Mouse (Mus musculus) megakaryocyte, embryonic 14.5 days (primary cell): ENCODE data around the gene Id3. TPM values are rescaled to one million over a fixed set of nuclear protein-coding genes. Genes with fewer than 3 reads are reported as not detected.

Source experiments
- H3K27me3 ChIP-seq: replicated peaks from 2 replicates; pipeline ENCODE3; 2012; ENCODE audit warnings: inconsistent platforms
- H3K36me3 ChIP-seq: replicated peaks from 2 replicates; pipeline ENCODE3; 2012; ENCODE audit warnings: low read length, inconsistent platforms, mixed read lengths
- H3K4me1 ChIP-seq: 2 replicates; pipeline ENCODE4 v1.6.1; 2012; ENCODE audit warnings: inconsistent platforms
- H3K4me3 ChIP-seq: replicated peaks from 2 replicates; pipeline ENCODE3; 2012; ENCODE audit warnings: moderate library complexity, mild to moderate bottlenecking, inconsistent platforms
- H3K9me3 ChIP-seq: 2 replicates; pipeline ENCODE4 v1.6.1; 2012; ENCODE audit warnings: inconsistent platforms
- FLI1 ChIP-seq: IDR thresholded peaks from 2 replicates; pipeline ENCODE4 v1.6.1; 2012; ENCODE audit warnings: low read length, inconsistent platforms, mixed read lengths
- GATA1 ChIP-seq: IDR thresholded peaks from 3 replicates; pipeline ENCODE4 v1.6.1; 2012; ENCODE audit warnings: mixed read lengths, low read length, inconsistent platforms, borderline replicate concordance
- polyA plus RNA-seq: library from polyadenylated mRNA; stranded (reverse); fragments of >175 nt; gene quantifications from 2 replicates; pipeline ENCODE4 v1.2.3, GENCODE M21; 2012; ENCODE audit warnings: low replicate concordance; ENCODE audit not compliant: insufficient read depth

The Id3 gene
- polyA plus RNA-seq, 1 experiment: 13.8 TPM

DNA sequence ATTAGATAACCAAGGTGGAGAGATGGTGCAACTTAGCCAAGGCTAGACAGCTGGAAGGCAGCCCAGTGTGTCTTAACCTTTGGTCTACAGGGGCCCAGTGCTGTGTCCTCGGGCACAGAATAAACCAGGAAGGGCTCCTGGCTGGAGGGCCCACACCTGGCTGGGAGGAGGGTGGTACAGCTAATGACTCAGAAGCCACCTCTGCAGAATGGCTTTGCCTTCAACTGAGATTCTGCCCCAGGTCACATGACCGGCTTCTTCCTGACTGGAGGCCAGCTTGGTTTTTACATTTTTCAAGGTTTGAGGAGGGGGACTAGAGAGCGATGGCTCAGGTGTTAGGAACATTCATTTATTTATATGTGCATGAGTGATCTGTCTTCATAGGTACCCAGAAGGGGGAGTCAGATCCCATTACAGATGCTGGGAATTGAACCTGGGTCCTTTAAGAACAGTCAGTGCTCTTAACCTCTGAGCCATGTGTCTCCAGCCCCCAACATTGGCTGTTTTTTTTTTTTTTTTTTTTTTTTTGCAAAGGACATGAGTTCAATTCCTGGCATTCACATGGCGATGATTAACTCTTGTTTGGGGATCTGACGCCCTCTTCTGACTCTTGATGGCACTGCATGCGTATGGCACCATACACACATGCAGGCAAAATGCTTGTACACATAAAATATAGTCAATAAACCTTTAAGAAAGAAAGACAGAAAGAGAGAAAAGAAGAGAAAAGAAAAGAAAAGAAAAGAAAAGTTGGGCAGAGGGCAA, 45.9 kb downstream of the Id3 start:
- Histone ChIP-seq H3K9me3 (no peaks in the 10 kb centered on the region), H3K4me3 (no peak overlapping the region), H3K27me3 (no peaks in the 10 kb centered on the region), H3K36me3 (peaks cover 91% of the 10 kb centered on the region), H3K4me1 (peaks cover 29% of the 10 kb centered on the region)
- TF ChIP-seq GATA1: no peak
- TF ChIP-seq FLI1: no peak

DNA sequence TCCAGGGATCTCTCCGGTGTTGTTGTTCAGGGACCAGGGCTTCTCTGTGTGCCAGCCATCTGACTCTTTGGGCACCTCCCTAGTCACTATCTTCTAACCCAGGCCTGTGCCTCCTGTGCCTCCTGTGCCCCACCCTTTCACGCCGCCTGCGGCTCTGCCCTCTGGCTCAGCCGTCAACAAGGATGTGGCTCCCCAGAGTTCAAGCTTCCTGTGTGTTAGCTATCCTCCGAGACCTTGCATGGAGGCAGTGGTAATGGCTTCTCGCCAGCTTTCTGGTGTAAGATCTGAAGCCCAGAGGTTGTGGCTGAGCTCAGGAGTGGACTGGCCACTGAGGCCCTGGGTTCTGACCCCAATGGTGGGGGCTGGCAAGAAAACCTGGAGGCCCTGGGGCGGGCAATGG, 46.6 kb downstream of the Id3 start:
- Histone ChIP-seq H3K27me3 (no peaks in the 10 kb centered on the region), H3K4me3 (no peak overlapping the region), H3K36me3 (peaks cover 92% of the 10 kb centered on the region), H3K9me3 (no peaks in the 10 kb centered on the region), H3K4me1 (peaks cover 29% of the 10 kb centered on the region)
- TF ChIP-seq FLI1 (no peak), GATA1 (no peak)

- Histone ChIP-seq H3K4me3 (no peak overlapping the region), H3K27me3 (peaks cover 3% of the 10 kb centered on the region), H3K9me3 (no peaks in the 10 kb centered on the region), H3K36me3 (peaks cover 65% of the 10 kb centered on the region), H3K4me1 (peaks cover 14% of the 10 kb centered on the region)
- TF ChIP-seq GATA1 (no peak), FLI1 (no peak)
These were observed 50.3 kb downstream of the Id3 start for GRCm38 (mm10) chr4:136193571-136193970.

DNA sequence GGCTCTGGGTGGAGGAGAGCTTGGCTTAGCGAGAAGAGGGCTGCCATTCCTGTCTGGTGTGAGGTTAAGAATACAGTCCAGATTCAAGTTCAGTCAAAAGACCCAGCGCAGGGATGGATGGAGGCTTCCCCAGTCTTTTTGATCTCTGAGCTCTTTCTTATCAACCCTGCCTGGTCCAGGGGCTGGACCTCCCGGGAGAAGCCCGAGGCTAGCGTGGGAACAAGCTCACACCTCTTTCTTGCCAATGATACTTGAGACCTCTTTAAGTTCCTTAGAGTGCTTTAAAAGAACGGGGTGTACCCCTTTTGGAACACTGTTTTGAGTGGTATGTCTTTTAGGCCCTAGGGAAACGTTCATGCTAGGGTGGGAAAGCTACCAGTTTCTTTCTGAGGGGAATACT, 51.7 kb downstream of the Id3 start:
- peaks cover 5% of the 10 kb centered on the region for H3K4me1 ChIP-seq
- peaks cover 4% of the 10 kb centered on the region for H3K27me3 ChIP-seq

More for the DNA sequence above, 51.7 kb downstream of the Id3 start:
- no peak for TF ChIP-seq GATA1
- TF ChIP-seq FLI1: no peak
- Histone ChIP-seq H3K9me3 (no peaks in the 10 kb centered on the region), H3K36me3 (peaks cover 53% of the 10 kb centered on the region), H3K4me3 (no peak overlapping the region)

Other genes with a start within 250 kb of the Id3 start
- 1.3 and 4.9 TPM in 2 replicates for gene Cnr2, start 248.1 kb upstream of the Id3 start, polyA plus RNA-seq
- gene Fuca1, start 222.8 kb upstream of the Id3 start, polyA plus RNA-seq: 19.9 and 22.2 TPM in 2 replicates
- 27.0 and 31.8 TPM in 2 replicates for gene Hmgcl, start 197.0 kb upstream of the Id3 start, polyA plus RNA-seq
- gene Gale, start 179.8 kb upstream of the Id3 start, polyA plus RNA-seq: 71.2 and 91.8 TPM in 2 replicates
- 295 and 453 TPM in 2 replicates for gene Lypla2, start 170.9 kb upstream of the Id3 start, polyA plus RNA-seq
- 41.3 and 62.6 TPM in 2 replicates for gene Pithd1, start 156.2 kb upstream of the Id3 start, polyA plus RNA-seq
- gene Eloa, start 121.7 kb upstream of the Id3 start, polyA plus RNA-seq: 3.7 and 4.5 TPM in 2 replicates
- gene Rpl11, start 90.1 kb upstream of the Id3 start, polyA plus RNA-seq: 414 and 1,524 TPM in 2 replicates
- 10.5 and 25.7 TPM in 2 replicates for gene E2f2, start 28.9 kb downstream of the Id3 start, polyA plus RNA-seq
- gene Asap3, start 62.9 kb downstream of the Id3 start, polyA plus RNA-seq: not detected in 2 replicates
- gene Tcea3, start 104.2 kb downstream of the Id3 start, polyA plus RNA-seq: not detected in 2 replicates
- 1.9 and 3.7 TPM in 2 replicates for gene Zfp46, start 141.2 kb downstream of the Id3 start, polyA plus RNA-seq
- gene Hnrnpr, start 167.4 kb downstream of the Id3 start, polyA plus RNA-seq: 3.7 and 29.8 TPM in 2 replicates